Mouse (Mus musculus): Measurements from ENCODE around the gene Prkg1. TPM values are rescaled to one million over a fixed set of nuclear protein-coding genes. Genes with fewer than 3 reads are reported as not detected.
A peak's percentile ranks its signal among the peaks of the same experiment; 100 is the strongest.

Prkg1 gene
- polyA plus RNA-seq, 1 experiment from 2014 or later, result 5.9 TPM

- H3K27me3 ChIP-seq, result no peaks in the 10 kb centered on the region
- no peak overlapping the region for H3K9ac ChIP-seq
- no peak overlapping the region for H3K4me2 ChIP-seq
- 61% methylated on average over 8 of the region's 8 CpGs for WGBS
- no peak overlapping the region for H3K27ac ChIP-seq
- ATAC-seq (ENCODE audit: low FRiP score), result no peak; the same call in 1 of the 2 replicates
- no peaks in the 10 kb centered on the region for H3K9me3 ChIP-seq
- H3K36me3 ChIP-seq (replicated peaks), result no peaks in the 10 kb centered on the region
- no peaks in the 10 kb centered on the region for H3K4me1 ChIP-seq
- no peak overlapping the region for H3K4me3 ChIP-seq (replicated peaks)
These were observed 1127.4 kb downstream of the Prkg1 start for GRCm38 (mm10) chr19:30637471-30637870.

DNA sequence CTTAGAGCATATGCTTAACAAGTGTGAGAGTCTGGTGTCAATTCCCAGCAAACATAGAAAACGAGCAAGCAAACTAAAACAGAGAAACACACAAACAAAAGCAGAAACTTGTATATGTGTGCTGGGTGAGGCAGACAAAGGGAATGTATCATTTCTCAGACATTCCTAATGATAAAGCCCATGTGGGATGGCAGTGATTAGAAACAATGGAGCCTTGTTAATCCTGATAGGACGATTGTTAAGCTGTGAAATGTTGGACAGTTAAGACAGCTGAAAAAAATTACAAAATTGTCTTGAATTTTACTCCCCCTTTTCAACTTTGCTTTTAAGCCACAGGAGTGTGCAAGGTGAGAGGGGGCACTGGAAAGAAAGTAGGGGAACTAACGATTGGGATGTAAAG, 1133.8 kb downstream of the Prkg1 start:
- WGBS, result 26% methylated on average over 3 of the region's 3 CpGs
- ATAC-seq (ENCODE audit: low FRiP score), result no peak

DNA sequence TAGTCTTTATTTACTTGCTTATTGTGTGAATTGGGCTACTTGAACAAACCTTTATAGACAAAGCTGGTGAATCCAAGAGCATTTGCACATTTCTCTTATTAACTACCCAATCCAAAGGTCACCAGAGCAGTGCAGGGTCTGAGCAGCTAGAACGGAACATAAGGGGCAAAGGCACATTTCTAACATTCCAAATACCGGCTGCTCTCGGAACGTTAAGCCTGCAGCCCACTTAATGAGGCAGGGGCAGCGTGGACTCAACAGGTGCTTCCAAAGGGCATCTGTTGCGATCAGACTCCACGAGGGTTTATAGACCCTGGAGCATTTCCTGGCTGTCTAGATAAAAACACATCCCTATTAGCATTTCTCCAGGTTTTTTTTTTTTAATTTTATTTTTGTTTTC, 1138.8 kb downstream of the Prkg1 start:
- WGBS, result 19% methylated on average over 7 of the region's 7 CpGs
- Histone ChIP-seq H3K9me3 (no peaks in the 10 kb centered on the region), H3K4me3 (replicated peaks) (no peak overlapping the region)

More for the DNA sequence above, 1133.8 kb downstream of the Prkg1 start:
- Histone ChIP-seq H3K36me3 (replicated peaks) (no peaks in the 10 kb centered on the region), H3K9me3 (no peaks in the 10 kb centered on the region), H3K9ac (no peak overlapping the region), H3K4me2 (no peak overlapping the region), H3K4me3 (replicated peaks) (no peak overlapping the region), H3K4me1 (no peaks in the 10 kb centered on the region), H3K27ac (no peak overlapping the region), H3K27me3 (no peaks in the 10 kb centered on the region)

GRCm38 (mm10) chr19:30625391-30625790, 1139.4 kb downstream of the Prkg1 start:
- no peak overlapping the region for H3K9ac ChIP-seq
- no peaks in the 10 kb centered on the region for H3K9me3 ChIP-seq
- no peaks in the 10 kb centered on the region for H3K27me3 ChIP-seq
- no peak overlapping the region for H3K27ac ChIP-seq
- no peak for ATAC-seq (ENCODE audit: low FRiP score)
- H3K4me1 ChIP-seq, result no peaks in the 10 kb centered on the region
- H3K4me2 ChIP-seq, result no peak overlapping the region
- no peak overlapping the region for H3K4me3 ChIP-seq (replicated peaks)
- H3K36me3 ChIP-seq (replicated peaks), result no peaks in the 10 kb centered on the region
- 74% methylated on average over 2 of the region's 2 CpGs for WGBS

More for the DNA sequence above, 1138.8 kb downstream of the Prkg1 start:
- no peaks in the 10 kb centered on the region for H3K36me3 ChIP-seq (replicated peaks)
- H3K4me2 ChIP-seq, result no peak overlapping the region
- no peak for ATAC-seq (ENCODE audit: low FRiP score)
- no peaks in the 10 kb centered on the region for H3K27me3 ChIP-seq
- H3K27ac ChIP-seq, result no peak overlapping the region
- H3K4me1 ChIP-seq, result no peaks in the 10 kb centered on the region
- no peak overlapping the region for H3K9ac ChIP-seq

GRCm38 (mm10) chr19:30623620-30624019, 1141.2 kb downstream of the Prkg1 start:
- H3K4me1 ChIP-seq, result no peaks in the 10 kb centered on the region
- no peaks in the 10 kb centered on the region for H3K36me3 ChIP-seq (replicated peaks)
- no peak overlapping the region for H3K9ac ChIP-seq
- H3K4me3 ChIP-seq (replicated peaks), result no peak overlapping the region
- no peak overlapping the region for H3K27ac ChIP-seq
- H3K4me2 ChIP-seq, result no peak overlapping the region
- H3K9me3 ChIP-seq, result no peaks in the 10 kb centered on the region
- ATAC-seq (ENCODE audit: low FRiP score), result no peak
- no peaks in the 10 kb centered on the region for H3K27me3 ChIP-seq
- WGBS, result 82% methylated on average over 7 of the region's 7 CpGs

DNA sequence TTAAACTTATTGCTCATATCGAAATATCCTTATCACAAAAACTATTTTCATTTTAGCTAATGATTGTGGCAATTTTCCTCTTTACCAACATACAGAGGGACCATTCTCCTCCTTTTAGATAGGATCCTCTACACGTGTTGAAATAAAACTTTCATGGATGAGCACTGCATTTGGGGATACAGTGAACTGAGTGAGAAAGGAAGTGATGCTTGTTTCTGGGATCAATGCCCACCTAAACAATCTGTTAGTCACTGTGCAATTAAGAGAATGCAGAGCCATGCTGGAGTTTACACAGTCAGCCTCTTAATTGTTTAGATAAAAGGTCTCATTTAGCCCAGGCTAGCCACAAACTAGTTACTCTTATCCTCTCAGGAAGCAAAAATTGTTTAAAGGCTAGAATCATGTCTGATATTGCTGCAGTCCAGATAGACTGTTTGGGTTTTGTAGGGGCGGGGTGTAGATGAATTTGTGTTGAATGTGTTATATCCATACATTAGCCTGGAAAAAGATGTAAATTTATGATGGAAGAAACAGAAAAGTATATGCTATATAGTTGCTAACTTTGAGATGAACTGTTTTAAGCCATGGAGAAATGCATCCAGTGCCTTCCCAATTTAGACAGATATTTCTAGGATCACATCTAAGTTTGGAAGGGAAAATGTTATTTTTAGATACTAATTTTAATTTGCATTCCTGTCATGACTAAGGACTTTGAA, 1151.5 kb downstream of the Prkg1 start:
- H3K4me2 ChIP-seq, result no peak overlapping the region
- no peaks in the 10 kb centered on the region for H3K27me3 ChIP-seq
- H3K36me3 ChIP-seq (replicated peaks), result no peaks in the 10 kb centered on the region
- H3K9ac ChIP-seq, result no peak overlapping the region
- H3K9me3 ChIP-seq, result no peaks in the 10 kb centered on the region
- no peak overlapping the region for H3K4me3 ChIP-seq (replicated peaks)
- no peaks in the 10 kb centered on the region for H3K4me1 ChIP-seq
- H3K27ac ChIP-seq, result no peak overlapping the region
- 85% methylated on average over 3 of the region's 3 CpGs for WGBS
- ATAC-seq (ENCODE audit: low FRiP score), result no peak

DNA sequence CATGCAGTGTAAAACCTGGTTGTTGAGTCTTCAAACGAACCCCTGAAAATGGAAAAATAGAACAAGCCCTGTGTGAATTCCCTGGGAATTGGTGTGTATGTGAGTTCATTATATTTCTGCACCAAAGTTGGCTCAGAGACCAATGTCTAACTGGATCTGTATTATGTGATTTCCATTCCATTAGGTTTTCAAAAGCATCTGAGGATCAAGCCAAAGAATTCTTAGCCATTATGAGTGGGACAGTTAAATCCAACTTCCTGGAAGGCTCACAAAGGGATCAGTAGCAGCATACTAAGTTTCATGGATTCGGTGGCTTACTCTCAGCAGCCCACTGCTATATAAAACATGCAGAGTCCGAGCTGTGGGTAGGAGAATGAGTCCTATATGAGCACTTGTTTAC, 1178.5 kb downstream of the Prkg1 start:
- WGBS, result 75% methylated on average over 3 of the region's 3 CpGs
- no peaks in the 10 kb centered on the region for H3K36me3 ChIP-seq (replicated peaks)

GRCm38 (mm10) chr19:30564516-30564915, 1200.3 kb downstream of the Prkg1 start:
- H3K27me3 ChIP-seq, result no peaks in the 10 kb centered on the region
- no peak overlapping the region for H3K4me3 ChIP-seq (replicated peaks)
- no peak for ATAC-seq (ENCODE audit: low FRiP score)
- H3K36me3 ChIP-seq (replicated peaks), result no peaks in the 10 kb centered on the region
- no peak overlapping the region for H3K27ac ChIP-seq
- H3K4me2 ChIP-seq, result no peak overlapping the region
- WGBS, result 54% methylated on average over 6 of the region's 6 CpGs
- no peaks in the 10 kb centered on the region for H3K4me1 ChIP-seq
- 0 out of 2 replicates have a peak, but pooled peaks cover 3% of the 10 kb centered on the region for H3K9me3 ChIP-seq
- H3K9ac ChIP-seq, result no peak overlapping the region

More for the DNA sequence above, 1178.5 kb downstream of the Prkg1 start:
- Histone ChIP-seq H3K27me3 (no peaks in the 10 kb centered on the region), H3K4me1 (no peaks in the 10 kb centered on the region), H3K4me3 (replicated peaks) (no peak overlapping the region), H3K4me2 (no peak overlapping the region), H3K27ac (no peak overlapping the region), H3K9me3 (no peaks in the 10 kb centered on the region), H3K9ac (no peak overlapping the region)
- no peak for ATAC-seq (ENCODE audit: low FRiP score)

DNA sequence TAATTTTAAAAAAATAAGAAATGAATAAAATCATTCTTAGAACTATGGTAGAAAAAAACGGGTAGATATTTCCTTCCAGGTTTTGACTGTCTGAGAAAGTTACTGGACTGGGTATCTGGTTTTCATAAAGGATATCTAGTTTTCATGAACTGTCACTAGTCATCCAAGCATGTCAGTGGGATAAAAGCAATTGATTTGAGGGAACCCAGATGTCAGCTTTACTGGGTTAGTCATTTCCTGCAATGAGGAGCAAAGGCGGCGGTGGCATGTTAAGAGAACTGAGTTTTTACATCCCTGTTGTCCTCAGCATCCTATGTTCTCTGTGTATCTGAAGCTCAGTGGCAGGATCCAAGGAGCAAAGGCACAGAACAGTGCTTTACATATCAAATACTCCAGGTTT, 1201.0 kb downstream of the Prkg1 start:
- no peaks in the 10 kb centered on the region for H3K4me1 ChIP-seq
- ATAC-seq (ENCODE audit: low FRiP score), result no peak
- H3K27me3 ChIP-seq, result no peaks in the 10 kb centered on the region
- H3K9ac ChIP-seq, result no peak overlapping the region
- 0 out of 2 replicates have a peak, but pooled peaks cover 3% of the 10 kb centered on the region for H3K9me3 ChIP-seq
- H3K27ac ChIP-seq, result no peak overlapping the region
- H3K4me3 ChIP-seq (replicated peaks), result no peak overlapping the region
- 91% methylated on average over 3 of the region's 3 CpGs for WGBS
- no peak overlapping the region for H3K4me2 ChIP-seq
- no peaks in the 10 kb centered on the region for H3K36me3 ChIP-seq (replicated peaks)

DNA sequence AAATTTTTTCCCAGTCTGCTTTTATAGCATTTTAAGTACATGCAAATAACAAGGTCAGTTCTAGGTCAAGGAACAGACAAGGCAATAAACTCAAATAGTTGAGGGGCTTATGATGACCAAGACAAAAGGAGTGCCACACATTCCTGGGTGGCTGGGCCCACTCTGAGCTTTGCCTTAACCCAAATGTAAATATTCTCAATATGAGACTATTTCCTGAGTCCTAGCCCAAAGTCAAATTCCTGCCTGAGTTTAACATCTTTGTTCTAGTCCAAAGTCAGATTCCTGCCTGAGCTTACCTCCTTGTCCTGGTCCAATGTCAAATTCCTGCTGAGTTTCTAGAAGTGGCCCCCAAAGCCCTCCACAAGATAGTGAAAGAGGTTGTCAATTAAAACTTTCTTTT, 1206.8 kb downstream of the Prkg1 start:
- H3K36me3 ChIP-seq (replicated peaks), result no peaks in the 10 kb centered on the region
- peaks cover 14% of the 10 kb centered on the region for H3K27me3 ChIP-seq
- H3K4me2 ChIP-seq, result no peak overlapping the region
- H3K4me3 ChIP-seq (replicated peaks), result no peak overlapping the region
- H3K9ac ChIP-seq, result no peak overlapping the region
- H3K27ac ChIP-seq, result no peak overlapping the region
- ATAC-seq (ENCODE audit: low FRiP score), result no peak
- H3K4me1 ChIP-seq, result peaks cover 4% of the 10 kb centered on the region
- 0 out of 2 replicates have a peak, but pooled peaks cover 3% of the 10 kb centered on the region for H3K9me3 ChIP-seq

- H3K36me3 ChIP-seq (replicated peaks), result no peaks in the 10 kb centered on the region
- H3K27me3 ChIP-seq, result peaks cover 45% of the 10 kb centered on the region
- peak; percentile 66; the same call in 1 of the 2 replicates for ATAC-seq (ENCODE audit: low FRiP score)
- no peak overlapping the region for H3K9ac ChIP-seq
- peak overlapping the region; percentile 50 for H3K4me2 ChIP-seq
- H3K27ac ChIP-seq, result no peak overlapping the region
- under 1% methylated on average over 12 of the region's 12 CpGs for WGBS
- H3K4me3 ChIP-seq (replicated peaks), result peak overlapping the region; percentile 23
- H3K9me3 ChIP-seq, result no peaks in the 10 kb centered on the region
- peaks cover 13% of the 10 kb centered on the region for H3K4me1 ChIP-seq
These were observed 1210.4 kb downstream of the Prkg1 start for GRCm38 (mm10) chr19:30554467-30554881.

DNA sequence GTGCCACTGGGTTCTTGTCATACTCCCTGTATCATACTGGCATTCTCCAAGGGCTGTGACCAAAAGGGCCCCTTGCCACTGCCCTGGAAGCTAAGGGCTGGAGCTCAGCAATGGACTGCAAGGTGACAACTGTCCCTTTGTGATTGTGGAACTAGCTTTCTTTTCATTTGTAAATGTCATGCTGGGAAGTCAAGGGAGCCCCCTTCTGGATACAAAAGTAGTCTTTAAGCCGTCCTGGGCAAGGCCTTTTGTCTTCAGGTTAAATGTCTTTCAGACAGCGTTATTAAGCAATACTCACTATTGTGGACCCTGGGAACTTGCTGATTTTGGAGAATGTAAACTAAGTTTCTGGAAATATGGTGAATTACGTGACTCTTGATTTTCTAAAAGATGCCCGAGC, 1211.1 kb downstream of the Prkg1 start:
- H3K4me3 ChIP-seq (replicated peaks), result no peak overlapping the region
- H3K9me3 ChIP-seq, result no peaks in the 10 kb centered on the region
- H3K27ac ChIP-seq, result no peak overlapping the region
- no peak for ATAC-seq (ENCODE audit: low FRiP score)
- H3K4me1 ChIP-seq, result peaks cover 21% of the 10 kb centered on the region
- peaks cover 52% of the 10 kb centered on the region for H3K27me3 ChIP-seq
- WGBS, result 3% methylated on average over 4 of the region's 4 CpGs
- no peak overlapping the region for H3K4me2 ChIP-seq
- no peak overlapping the region for H3K9ac ChIP-seq
- H3K36me3 ChIP-seq (replicated peaks), result no peaks in the 10 kb centered on the region

GRCm38 (mm10) chr19:30552260-30552659, 1212.6 kb downstream of the Prkg1 start:
- Histone ChIP-seq H3K36me3 (replicated peaks) (no peaks in the 10 kb centered on the region), H3K4me2 (no peak overlapping the region), H3K4me1 (peaks cover 28% of the 10 kb centered on the region), H3K4me3 (replicated peaks) (no peak overlapping the region), H3K9me3 (no peaks in the 10 kb centered on the region), H3K27ac (no peak overlapping the region), H3K27me3 (peaks cover 67% of the 10 kb centered on the region), H3K9ac (no peak overlapping the region)
- 53% methylated on average over 8 of the region's 8 CpGs for WGBS
- ATAC-seq (ENCODE audit: low FRiP score), result no peak

Data from forebrain, embryonic 12.5 days (tissue).